Mouse (Mus musculus) olfactory bulb, adult 2 months (tissue): ENCODE data around the gene Gm10840.

Experiments used
- CTCF ChIP-seq: fragments of 200-500 bp; IDR thresholded peaks from 2 replicates; pipeline ENCODE4 v1.5.1; 2012; ENCODE audit warnings: low read depth, mild to moderate bottlenecking, low read length, moderate library complexity; ENCODE audit not compliant: insufficient read depth
- POLR2A ChIP-seq: fragments of 200-500 bp; IDR thresholded peaks from 2 replicates; pipeline ENCODE4 v1.6.1; 2012; ENCODE audit warnings: mild to moderate bottlenecking, low read depth, low read length, moderate library complexity; ENCODE audit not compliant: insufficient read depth

GRCm38 (mm10) chr11:106129477-106129876 is 31.2 kb upstream of the Gm10840 start:
- TF ChIP-seq CTCF (no peak), POLR2A (no peak)
